Mouse (Mus musculus) heart, postnatal 10 days (tissue): Measurements from ENCODE around the gene Cxcl9. TPM values are rescaled to one million over a fixed set of nuclear protein-coding genes. Genes with fewer than 3 reads are reported as not detected.
A peak's percentile ranks its signal among the peaks of the same experiment; 100 is the strongest.

Source experiments
- DNase-seq, 2 experiments: peaks; one replicate each; pipeline ENCODE4 v3.0.0; 2021
- intact Hi-C: fragments of 180-260 bp; cut with DNase I; formaldehyde crosslinking; loops from one replicate; pipeline ENCODE4 v1.15.1; 2025
- total RNA-seq, 2 experiments: library from RNA; stranded (reverse); gene quantifications; 2 replicates each; pipeline ENCODE4 v1.2.3; 2021

Cxcl9 gene
- total RNA-seq, 2 experiments from 2014 or later: 0.64 to 0.81 TPM

DNA sequence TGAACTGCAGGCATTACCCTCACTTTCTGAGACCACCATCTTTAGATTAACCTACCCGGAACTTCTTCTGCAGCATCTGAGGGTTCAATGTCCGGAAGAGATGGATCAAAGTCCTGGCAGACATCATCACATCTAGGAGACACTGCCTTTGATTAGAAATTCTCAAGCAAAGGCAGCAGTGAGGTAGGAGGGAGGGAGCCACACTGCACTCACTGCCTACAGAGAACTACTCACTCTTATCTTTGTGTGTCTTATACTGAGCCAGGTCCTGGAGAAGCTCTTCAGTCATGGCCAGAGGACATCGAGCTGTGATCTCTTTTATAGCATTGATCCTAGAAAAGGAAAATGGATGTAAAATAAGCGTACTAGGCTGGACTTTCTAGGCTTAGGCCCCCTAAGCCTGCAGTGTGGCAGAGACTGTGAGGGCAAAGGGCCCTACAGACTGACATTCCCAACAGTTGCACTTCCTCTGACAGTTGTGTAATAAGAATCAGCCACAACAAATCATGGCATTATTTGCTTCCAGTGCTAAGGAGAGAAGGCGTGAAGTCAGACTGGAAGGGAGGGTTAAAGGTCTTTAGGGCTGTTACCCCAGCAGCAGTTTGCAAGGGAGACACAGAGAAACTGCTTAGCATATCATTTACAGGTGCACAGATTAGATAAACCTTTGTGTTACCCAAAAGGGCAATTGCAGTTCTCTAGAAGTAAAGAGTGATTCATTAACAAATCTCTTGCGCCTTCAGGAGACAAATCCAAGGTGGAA, 36.0 kb downstream of the Cxcl9 start:
- intact Hi-C loops: no loop called here
- no peak for DNase-seq

DNA sequence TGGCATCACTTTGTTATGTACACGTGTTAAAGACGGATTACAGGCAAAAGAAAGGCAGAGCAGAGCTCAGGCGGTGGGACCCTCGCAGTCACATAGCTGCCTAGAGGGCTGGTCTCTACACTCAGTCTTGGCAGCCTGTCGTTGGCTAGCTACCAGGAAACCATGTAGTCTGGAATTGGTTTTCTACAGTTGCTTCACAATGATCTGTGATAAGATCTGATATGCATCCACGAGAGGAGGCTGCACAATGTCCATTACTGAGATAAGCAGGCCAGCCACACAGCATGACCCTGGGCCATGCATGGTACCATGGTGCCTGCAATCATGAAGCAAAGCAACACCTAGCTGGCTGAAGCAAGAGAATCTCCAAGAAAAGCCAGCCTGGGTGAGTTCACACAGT, 40.0 kb downstream of the Cxcl9 start:
- intact Hi-C loops: no loop called here
- no peak for DNase-seq

DNA sequence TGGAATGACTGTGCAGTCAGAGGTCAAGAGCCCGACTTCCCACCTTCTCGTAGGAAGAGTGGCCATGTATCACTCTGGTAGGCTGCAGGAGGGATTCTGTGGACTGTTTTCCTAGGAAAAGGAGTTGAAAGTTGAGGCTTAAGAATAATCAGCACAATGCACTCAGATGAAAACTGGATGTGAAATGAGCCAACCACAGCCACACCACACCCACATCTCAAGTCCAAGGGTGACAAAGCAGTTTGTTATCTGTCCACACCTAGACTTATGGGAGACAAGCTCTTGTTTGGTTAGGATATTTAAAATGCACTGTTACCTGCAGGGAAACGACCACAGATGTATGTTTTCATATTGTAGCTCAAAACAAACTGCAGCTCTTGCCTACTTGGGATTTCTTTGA, 44.8 kb downstream of the Cxcl9 start:
- no peak for DNase-seq
- intact Hi-C loops: no loop called here

DNA sequence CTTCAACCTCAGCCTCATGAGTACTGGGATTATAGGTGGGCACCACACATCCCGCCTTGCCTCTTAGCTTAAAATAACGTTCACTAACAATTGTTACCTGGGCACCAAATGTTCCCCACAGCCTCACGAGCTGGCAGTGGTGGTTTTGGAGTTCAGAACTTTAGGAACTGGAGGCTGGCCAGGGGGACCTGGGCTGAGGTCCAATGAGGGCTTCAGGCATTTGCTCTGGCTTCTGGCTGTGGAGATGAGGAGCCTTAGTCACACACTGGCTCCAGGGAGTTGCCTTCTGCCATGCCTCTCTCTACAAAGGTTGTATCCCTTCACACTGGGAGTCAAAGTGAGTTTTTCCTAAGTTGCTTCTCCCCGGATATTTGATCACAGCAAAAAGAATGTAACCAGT, 45.3 kb downstream of the Cxcl9 start:
- DNase-seq: peak; percentile 71 to 80
- intact Hi-C loops: no loop called here

DNA sequence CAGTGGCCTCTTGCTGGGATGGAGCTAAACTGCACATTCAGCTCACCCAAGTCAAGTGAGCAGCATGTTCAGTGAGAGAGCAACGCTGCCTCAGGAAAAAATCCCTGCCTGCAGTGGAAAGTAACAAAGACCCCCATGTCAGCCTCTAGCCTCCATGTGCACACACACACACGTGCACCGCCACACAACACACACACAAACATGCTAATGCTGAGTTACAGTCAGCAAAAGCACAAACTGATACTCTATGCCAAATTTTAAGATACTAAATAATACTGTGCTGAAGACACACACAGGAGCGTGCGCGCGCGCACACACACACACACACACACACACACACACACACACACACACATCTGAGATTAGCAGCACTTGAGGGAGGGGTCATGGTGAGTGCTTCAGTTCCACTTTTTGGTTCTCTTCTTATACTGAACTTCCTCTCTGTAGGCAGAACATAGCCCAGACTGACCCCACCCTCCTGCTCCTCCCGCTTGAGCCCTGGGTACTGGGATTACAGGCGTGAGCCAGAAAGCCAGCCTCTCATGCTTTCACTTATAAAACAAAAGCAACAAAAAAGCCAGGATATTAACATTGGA, 48.8 kb downstream of the Cxcl9 start:
- intact Hi-C loops: no loop called here
- peak; percentile 15 to 17 for DNase-seq

DNA sequence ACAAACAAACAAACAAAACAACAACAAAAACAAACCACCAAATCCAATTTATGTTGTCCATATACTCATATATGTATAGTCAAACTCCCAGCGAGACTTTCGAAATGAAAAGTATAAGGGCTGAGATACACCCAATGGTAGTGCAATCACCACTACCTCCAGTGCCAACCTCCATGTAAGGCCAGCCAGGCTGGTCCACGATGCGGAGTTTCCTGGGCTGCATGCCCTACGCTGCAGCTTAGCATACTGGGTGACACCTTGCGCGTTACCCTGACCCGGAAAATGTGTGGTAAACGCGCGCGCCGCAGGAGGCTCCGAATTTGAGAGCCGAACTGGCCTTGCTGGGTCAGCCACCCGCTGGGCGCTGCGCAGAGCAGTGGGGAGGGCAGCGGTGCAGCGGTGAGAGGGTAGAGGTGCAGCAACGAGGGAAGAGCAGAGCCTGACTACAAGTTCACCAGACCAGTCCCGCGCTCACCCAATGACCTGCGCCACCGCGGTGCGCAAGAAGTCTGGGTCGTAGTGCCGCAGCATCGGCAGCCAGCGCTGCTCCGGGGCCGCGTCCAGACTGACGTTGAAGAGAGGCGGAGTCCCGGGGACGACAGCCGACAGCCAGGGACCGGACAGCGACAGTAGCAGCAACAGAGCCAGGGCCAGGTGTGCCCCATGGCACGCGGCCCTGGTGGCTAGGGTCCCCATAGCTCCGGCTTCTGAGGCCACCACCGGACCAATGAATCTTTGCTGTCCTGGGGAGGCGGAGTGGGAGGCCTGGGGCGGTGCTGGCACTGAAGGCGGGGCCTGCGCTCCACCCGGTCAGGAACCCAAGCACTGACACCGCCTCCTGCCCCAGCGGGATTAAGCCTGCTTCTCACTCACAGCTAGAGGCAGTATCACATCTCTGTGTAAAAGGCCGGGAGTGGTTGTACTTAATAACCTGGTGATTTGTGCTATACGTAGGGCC, 50.2 kb downstream of the Cxcl9 start, which contains the start of gene Naaa:
TSS of gene Naaa (minus strand) at position 734 of the 958 bp plus-strand sequence.
- intact Hi-C loops: no loop called here
- peak; percentile 89 to 93 for DNase-seq

Other genes starting within 250 kb of the Cxcl9 start
- gene G3bp2, start 244.4 kb downstream of the Cxcl9 start, total RNA-seq: 10 to 100 TPM; 75.4 to 83.7 TPM
- 10 to 100 TPM; 42.9 to 46.4 TPM for gene Uso1, start 190.1 kb downstream of the Cxcl9 start, total RNA-seq
- gene U90926, start 112.7 kb downstream of the Cxcl9 start, total RNA-seq: not detected
- gene Ppef2, start 71.8 kb downstream of the Cxcl9 start, total RNA-seq: not detected
- gene Naaa, start 49.9 kb downstream of the Cxcl9 start, total RNA-seq: 10 to 100 TPM in 1 of 2 experiments, 1 to 10 TPM in 1; 9.9 to 13.0 TPM
- gene Sdad1, start 17.6 kb downstream of the Cxcl9 start, total RNA-seq: 10 to 100 TPM; 15.6 to 18.0 TPM
- gene Art3, start 3.7 kb upstream of the Cxcl9 start, total RNA-seq: 100 to 1,000 TPM; 369 to 606 TPM
- gene Cxcl10, start 20.8 kb upstream of the Cxcl9 start, total RNA-seq: 1 to 10 TPM in 1 of 2 experiments, under 1 TPM in 1; 0.40 to 1.0 TPM
- 10 to 100 TPM; 20.7 to 27.0 TPM for gene Nup54, start 107.1 kb upstream of the Cxcl9 start, total RNA-seq
- gene Scarb2, start 178.8 kb upstream of the Cxcl9 start, total RNA-seq: 10 to 100 TPM; 93.1 to 98.1 TPM
- not detected for gene Fam47e, start 227.0 kb upstream of the Cxcl9 start, total RNA-seq